Mouse (Mus musculus): ENCODE measurements around the gene Pih1h3b. TPM values are rescaled to one million over a fixed set of nuclear protein-coding genes. Genes with fewer than 3 reads are reported as not detected.

Pih1h3b gene
- not detected in 2 replicates for polyA plus RNA-seq (2014; fragmentation: Nextera tagmentation; extraction: Ambion mirVana)

- peak within 1 kb of the TSS; percentile 33 for H3K4me3 ChIP-seq (ENCODE audit: low read depth, low read length)
- H3K27ac ChIP-seq (ENCODE audit: low read depth, low read length), result no peak within 1 kb of the TSS
- no peaks in the 10 kb centered on the region for H3K36me3 ChIP-seq (ENCODE audit: control insufficient read depth, insufficient read depth, low read length)
- peak; percentile 85 for ATAC-seq (ENCODE audit: low FRiP score)
- peak; percentile 47 for DNase-seq (ENCODE audit: low spot score)
- peaks cover 16% of the 10 kb centered on the region for H3K27me3 ChIP-seq (ENCODE audit: control insufficient read depth, insufficient read depth, low read length)
- peak within 1 kb of the TSS; percentile 49 for H3K4me2 ChIP-seq (replicated peaks; ENCODE audit: low read depth, low read length)
- H3K9ac ChIP-seq (ENCODE audit: low read depth, low read length), result no peak within 1 kb of the TSS
- 25% methylated on average over 45 of the region's 64 CpGs for WGBS
- no peaks in the 10 kb centered on the region for H3K9me3 ChIP-seq (ENCODE audit: control insufficient read depth, low read length)
- no peaks in the 10 kb centered on the region for H3K4me1 ChIP-seq (replicated peaks; ENCODE audit: control insufficient read depth, insufficient read depth, low read length)
Observed at GRCm38 (mm10) chrX:140062135-140062975, at the start of gene Pih1h3b, which contains the start of gene Nup62cl. Gene Pih1h3b, plus strand, starts transcription at chrX:140062879. Gene Nup62cl, minus strand, starts transcription at chrX:140062712.

- DNase-seq (ENCODE audit: low spot score) (peak; percentile 30), ATAC-seq (ENCODE audit: low FRiP score) (no peak)
- Histone ChIP-seq H3K4me2 (replicated peaks; ENCODE audit: low read depth, low read length) (peak overlapping the region; percentile 30), H3K4me3 (ENCODE audit: low read depth, low read length) (peak overlapping the region; percentile 33), H3K36me3 (ENCODE audit: control insufficient read depth, insufficient read depth, low read length) (no peaks in the 10 kb centered on the region), H3K9me3 (ENCODE audit: control insufficient read depth, low read length) (no peaks in the 10 kb centered on the region), H3K27me3 (ENCODE audit: control insufficient read depth, insufficient read depth, low read length) (peaks cover 16% of the 10 kb centered on the region), H3K4me1 (replicated peaks; ENCODE audit: control insufficient read depth, insufficient read depth, low read length) (no peaks in the 10 kb centered on the region), H3K9ac (ENCODE audit: low read depth, low read length) (no peak overlapping the region), H3K27ac (ENCODE audit: low read depth, low read length) (no peak overlapping the region)
- WGBS, result 14% methylated on average over 81 of the region's 90 CpGs
Observed at GRCm38 (mm10) chrX:140060886-140061874, 1.5 kb upstream of the Pih1h3b start.

- 93% methylated on average over 2 of the region's 2 CpGs for WGBS
- Histone ChIP-seq H3K4me1 (replicated peaks; ENCODE audit: control insufficient read depth, insufficient read depth, low read length) (no peaks in the 10 kb centered on the region), H3K4me3 (ENCODE audit: low read depth, low read length) (no peak overlapping the region), H3K27ac (ENCODE audit: low read depth, low read length) (no peak overlapping the region), H3K9ac (ENCODE audit: low read depth, low read length) (no peak overlapping the region), H3K27me3 (ENCODE audit: control insufficient read depth, insufficient read depth, low read length) (no peaks in the 10 kb centered on the region), H3K9me3 (ENCODE audit: control insufficient read depth, low read length) (no peaks in the 10 kb centered on the region), H3K4me2 (replicated peaks; ENCODE audit: low read depth, low read length) (no peak overlapping the region), H3K36me3 (ENCODE audit: control insufficient read depth, insufficient read depth, low read length) (no peaks in the 10 kb centered on the region)
- no peak for ATAC-seq (ENCODE audit: low FRiP score)
- no peak for DNase-seq (ENCODE audit: low spot score)
Observed at GRCm38 (mm10) chrX:140082535-140082934, 19.9 kb downstream of the Pih1h3b start.

GRCm38 (mm10) chrX:140094066-140094465 is 31.4 kb downstream of the Pih1h3b start:
- no peaks in the 10 kb centered on the region; the same call in 1 of the 2 replicates for H3K27me3 ChIP-seq (ENCODE audit: control insufficient read depth, insufficient read depth, low read length)
- H3K4me3 ChIP-seq (ENCODE audit: low read depth, low read length), result no peak overlapping the region
- H3K9me3 ChIP-seq (ENCODE audit: control insufficient read depth, low read length), result no peaks in the 10 kb centered on the region
- H3K4me2 ChIP-seq (replicated peaks; ENCODE audit: low read depth, low read length), result no peak overlapping the region
- H3K27ac ChIP-seq (ENCODE audit: low read depth, low read length), result no peak overlapping the region
- H3K4me1 ChIP-seq (replicated peaks; ENCODE audit: control insufficient read depth, insufficient read depth, low read length), result no peaks in the 10 kb centered on the region
- ATAC-seq (ENCODE audit: low FRiP score) (no peak), DNase-seq (ENCODE audit: low spot score) (no peak)
- no peaks in the 10 kb centered on the region for H3K36me3 ChIP-seq (ENCODE audit: control insufficient read depth, insufficient read depth, low read length)
- no peak overlapping the region for H3K9ac ChIP-seq (ENCODE audit: low read depth, low read length)
- WGBS, result 74% methylated on average over 2 of the region's 2 CpGs

Other genes with a start within 250 kb of the Pih1h3b start
- gene Morc4, start 191.2 kb upstream of the Pih1h3b start, polyA plus RNA-seq (2014; fragmentation: Nextera tagmentation; extraction: Ambion mirVana), result 7.5 and 9.4 TPM in 2 replicates
- gene Rbm41, start 64.3 kb upstream of the Pih1h3b start, polyA plus RNA-seq (2014; fragmentation: Nextera tagmentation; extraction: Ambion mirVana), result 10.0 and 12.1 TPM in 2 replicates
- gene Nup62cl, start 167 bp upstream of the Pih1h3b start, polyA plus RNA-seq (2014; fragmentation: Nextera tagmentation; extraction: Ambion mirVana), result 2.0 and 4.4 TPM in 2 replicates

Data from hindbrain, embryonic 11.5 days (tissue).